Mouse (Mus musculus): ENCODE data around the gene Olah. TPM values are rescaled to one million over a fixed set of nuclear protein-coding genes. Genes with fewer than 3 reads are reported as not detected.
"Not testable (repeated sequence)": the region's sequence is repeated elsewhere in the genome, so short reads cannot be mapped to it uniquely, and the experiment has no call there.

Gene Olah
- not detected in 2 replicates for total RNA-seq (2014; fragmentation: Nextera tagmentation)
- not detected in 2 replicates for total RNA-seq (2017)

- ATAC-seq (replicated peaks; ENCODE audit: low FRiP score, low TSS enrichment, poor library complexity, severe bottlenecking): not testable (repeated sequence)
Observed at GRCm38 (mm10) chr2:3397110-3397509, at the start of gene Olah. Gene Olah (minus strand): TSS chr2:3397210.

- no peak for ATAC-seq (replicated peaks; ENCODE audit: low FRiP score, low TSS enrichment, poor library complexity, severe bottlenecking)
Observed at GRCm38 (mm10) chr2:3445984-3446383, 49.0 kb upstream of the Olah start.

GRCm38 (mm10) chr2:3444206-3444605 lies 47.2 kb upstream of the Olah start:
- no peak for ATAC-seq (replicated peaks; ENCODE audit: low FRiP score, low TSS enrichment, poor library complexity, severe bottlenecking)

GRCm38 (mm10) chr2:3437956-3438355 lies 40.9 kb upstream of the Olah start:
- no peak for ATAC-seq (replicated peaks; ENCODE audit: low FRiP score, low TSS enrichment, poor library complexity, severe bottlenecking)

- ATAC-seq (replicated peaks; ENCODE audit: low FRiP score, low TSS enrichment, poor library complexity, severe bottlenecking): peak; percentile 79
Observed at GRCm38 (mm10) chr2:3435369-3436061, 38.5 kb upstream of the Olah start.

GRCm38 (mm10) chr2:3430956-3431355 lies 33.9 kb upstream of the Olah start:
- ATAC-seq (replicated peaks; ENCODE audit: low FRiP score, low TSS enrichment, poor library complexity, severe bottlenecking): no peak

- peak; percentile 25 for ATAC-seq (replicated peaks; ENCODE audit: low FRiP score, low TSS enrichment, poor library complexity, severe bottlenecking)
Observed at GRCm38 (mm10) chr2:3424579-3424910, 27.5 kb upstream of the Olah start.

- peak; percentile 96 for ATAC-seq (replicated peaks; ENCODE audit: low FRiP score, low TSS enrichment, poor library complexity, severe bottlenecking)
Observed at GRCm38 (mm10) chr2:3423841-3424578, 27.0 kb upstream of the Olah start, which contains the start of gene Dclre1c. Gene Dclre1c (plus strand): TSS chr2:3424131.

GRCm38 (mm10) chr2:3422548-3422947 lies 25.5 kb upstream of the Olah start, which contains the start of gene Meig1:
Gene Meig1 (minus strand): TSS chr2:3422648.
- no peak for ATAC-seq (replicated peaks; ENCODE audit: low FRiP score, low TSS enrichment, poor library complexity, severe bottlenecking)

- ATAC-seq (replicated peaks; ENCODE audit: low FRiP score, low TSS enrichment, poor library complexity, severe bottlenecking): no peak
Observed at GRCm38 (mm10) chr2:3420157-3420556, 23.1 kb upstream of the Olah start.

- peak; percentile 89 for ATAC-seq (replicated peaks; ENCODE audit: low FRiP score, low TSS enrichment, poor library complexity, severe bottlenecking)
Observed at GRCm38 (mm10) chr2:3418883-3419431, 21.9 kb upstream of the Olah start.

- no peak for ATAC-seq (replicated peaks; ENCODE audit: low FRiP score, low TSS enrichment, poor library complexity, severe bottlenecking)
Observed at GRCm38 (mm10) chr2:3415676-3416075, 18.7 kb upstream of the Olah start.

GRCm38 (mm10) chr2:3414241-3414640 lies 17.2 kb upstream of the Olah start:
- ATAC-seq (replicated peaks; ENCODE audit: low FRiP score, low TSS enrichment, poor library complexity, severe bottlenecking): peak; percentile 63

GRCm38 (mm10) chr2:3407756-3408155 lies 10.7 kb upstream of the Olah start:
- ATAC-seq (replicated peaks; ENCODE audit: low FRiP score, low TSS enrichment, poor library complexity, severe bottlenecking): no peak

GRCm38 (mm10) chr2:3405981-3406380 lies 9.0 kb upstream of the Olah start:
- no peak for ATAC-seq (replicated peaks; ENCODE audit: low FRiP score, low TSS enrichment, poor library complexity, severe bottlenecking)

GRCm38 (mm10) chr2:3391945-3392344 lies 5.1 kb downstream of the Olah start:
- no peak for ATAC-seq (replicated peaks; ENCODE audit: low FRiP score, low TSS enrichment, poor library complexity, severe bottlenecking)

- no peak for ATAC-seq (replicated peaks; ENCODE audit: low FRiP score, low TSS enrichment, poor library complexity, severe bottlenecking)
Observed at GRCm38 (mm10) chr2:3387105-3387860, 9.7 kb downstream of the Olah start.

- no peak for ATAC-seq (replicated peaks; ENCODE audit: low FRiP score, low TSS enrichment, poor library complexity, severe bottlenecking)
Observed at GRCm38 (mm10) chr2:3365127-3365526, 31.9 kb downstream of the Olah start.

GRCm38 (mm10) chr2:3361067-3361466 lies 35.9 kb downstream of the Olah start:
- no peak for ATAC-seq (replicated peaks; ENCODE audit: low FRiP score, low TSS enrichment, poor library complexity, severe bottlenecking)

GRCm38 (mm10) chr2:3357887-3358286 lies 39.1 kb downstream of the Olah start:
- no peak for ATAC-seq (replicated peaks; ENCODE audit: low FRiP score, low TSS enrichment, poor library complexity, severe bottlenecking)
